Mouse (Mus musculus) cerebellum, postnatal 25 days (tissue): ENCODE measurements at regions not wholly inside any gene's neighbourhood (a gene's known extent, or its start where the extent isn't known, plus 50 kb on each side); places are given as distances from the start of the nearest gene placed in this dataset.
"Not testable (repeated sequence)": the region's sequence is repeated elsewhere in the genome, so short reads cannot be mapped to it uniquely, and the experiment has no call there.

Source experiments
- DNase-seq, 2 experiments: peaks; one replicate each; pipeline ENCODE4 v3.0.0; 2021; ENCODE audit warnings: mixed read lengths in 2 of 2

DNA sequence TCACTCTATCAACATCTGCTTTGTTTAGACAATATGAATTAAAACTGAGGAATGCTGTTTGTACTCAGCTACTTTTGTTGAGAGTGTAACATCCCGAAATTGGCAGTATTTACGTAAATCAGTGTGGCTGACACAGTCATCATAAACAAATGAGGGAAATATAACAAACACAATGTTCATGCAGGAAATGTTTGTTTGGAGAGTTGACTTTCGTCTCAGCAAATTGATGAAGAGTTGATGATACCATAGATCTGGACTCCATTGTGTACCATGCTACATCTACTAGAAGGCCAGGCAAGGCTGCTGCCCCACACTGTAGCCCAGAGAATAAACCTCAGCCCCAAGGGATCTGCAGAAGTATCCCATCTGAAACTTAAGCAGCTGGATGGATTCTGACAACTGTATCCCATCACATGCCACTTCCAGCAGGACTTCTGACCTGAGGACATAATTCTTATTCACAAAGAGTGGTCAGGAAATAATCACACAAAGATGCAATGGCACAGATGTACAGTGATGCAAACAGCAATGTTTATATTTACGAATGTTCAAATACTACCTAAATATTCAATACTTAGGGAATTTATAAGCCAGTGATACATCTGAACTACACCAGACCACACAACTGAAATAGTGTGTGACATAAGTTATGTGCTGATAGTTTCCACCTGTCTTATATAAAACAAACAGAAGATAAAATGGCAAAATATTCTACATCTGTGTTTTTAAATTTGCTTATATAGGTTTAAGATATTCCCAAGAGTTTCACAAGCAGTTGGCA is 51.3 kb downstream of the Gm21897 start:
- DNase-seq = no peak

GRCm38 (mm10) chr16:15372844-15373243 is 55.6 kb downstream of the Gm21897 start:
- DNase-seq = no peak

GRCm38 (mm10) chr16:15373961-15374360 is 56.7 kb downstream of the Gm21897 start:
- DNase-seq = no peak

- DNase-seq = no peak
Observed at GRCm38 (mm10) chr16:15385557-15386240, 68.4 kb downstream of the Gm21897 start.

DNA sequence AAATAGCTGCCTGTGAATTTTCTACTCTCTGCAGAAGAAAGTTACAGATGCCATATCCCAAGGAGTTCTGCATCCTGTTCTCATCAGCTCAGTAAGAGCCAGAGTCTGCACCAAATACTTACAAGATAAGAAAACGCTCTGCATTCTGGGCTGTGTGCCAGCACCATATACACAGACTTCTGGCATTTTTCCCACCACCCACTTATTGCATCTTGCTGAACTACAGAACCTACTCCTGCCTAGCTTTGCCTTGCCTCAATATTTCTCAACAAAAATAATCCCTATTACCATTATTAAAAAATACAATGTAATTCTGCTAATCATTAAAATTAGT is 69.0 kb downstream of the Gm21897 start:
- DNase-seq = peak in 1 of 2 experiments; percentile 2

DNA sequence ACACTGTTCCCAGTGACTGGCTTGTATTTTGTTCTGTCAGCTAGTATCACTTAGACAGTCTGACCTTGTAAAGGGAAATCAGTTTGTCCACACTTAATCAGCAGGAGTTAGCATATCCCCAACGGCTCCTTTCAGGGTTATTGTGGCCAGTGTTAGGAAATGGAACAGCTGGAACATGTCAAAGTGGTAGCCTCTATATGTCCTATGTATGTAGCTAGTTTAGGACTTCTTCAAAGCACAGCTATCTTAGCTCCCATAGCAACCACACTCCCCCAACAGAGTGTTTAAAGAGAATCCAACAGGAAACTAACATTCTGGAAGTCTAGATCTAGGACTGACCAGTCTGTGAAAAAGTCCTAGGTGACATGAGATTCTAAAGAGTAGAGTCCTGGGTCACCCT is 72.6 kb downstream of the Gm21897 start:
- no peak for DNase-seq

DNA sequence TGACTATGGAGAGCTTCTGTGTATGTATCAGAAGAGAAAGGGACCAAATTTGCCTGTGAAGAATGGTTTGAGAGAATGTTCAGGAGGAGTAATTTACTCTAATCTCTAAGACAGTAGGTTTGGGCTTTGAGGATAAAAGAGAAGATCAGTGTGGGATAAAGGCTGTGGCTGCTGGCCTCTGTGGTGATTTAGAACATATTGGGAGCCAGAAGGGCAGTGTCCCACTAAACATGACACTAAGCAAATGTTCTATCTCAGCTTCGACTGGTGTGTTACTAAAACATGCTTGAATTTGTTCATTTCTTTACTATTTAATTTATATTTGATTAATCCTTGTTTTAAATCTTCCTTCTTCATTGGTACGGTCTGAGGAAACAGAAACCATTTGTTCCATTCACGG is 113.1 kb downstream of the Gm21897 start:
- no peak for DNase-seq

DNA sequence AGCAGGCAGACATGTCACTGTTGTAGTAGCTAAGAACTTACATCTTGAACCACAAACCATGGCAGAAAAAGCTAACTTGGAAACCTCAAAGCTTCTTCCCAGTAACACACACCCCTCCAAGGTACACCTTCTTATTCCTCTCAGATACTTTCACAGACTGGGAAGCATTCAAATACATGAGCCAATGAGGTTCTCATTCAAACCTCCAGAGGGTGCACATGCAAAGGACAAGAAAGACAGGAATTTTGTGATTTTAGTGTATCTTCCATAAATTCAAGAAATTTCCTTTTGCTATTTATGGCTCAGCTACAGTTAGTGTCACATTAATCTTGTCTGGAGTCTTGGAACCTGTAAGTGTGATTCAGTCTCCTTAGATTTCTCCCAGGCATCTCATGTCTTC is 115.4 kb downstream of the Gm21897 start:
- no peak for DNase-seq

DNA sequence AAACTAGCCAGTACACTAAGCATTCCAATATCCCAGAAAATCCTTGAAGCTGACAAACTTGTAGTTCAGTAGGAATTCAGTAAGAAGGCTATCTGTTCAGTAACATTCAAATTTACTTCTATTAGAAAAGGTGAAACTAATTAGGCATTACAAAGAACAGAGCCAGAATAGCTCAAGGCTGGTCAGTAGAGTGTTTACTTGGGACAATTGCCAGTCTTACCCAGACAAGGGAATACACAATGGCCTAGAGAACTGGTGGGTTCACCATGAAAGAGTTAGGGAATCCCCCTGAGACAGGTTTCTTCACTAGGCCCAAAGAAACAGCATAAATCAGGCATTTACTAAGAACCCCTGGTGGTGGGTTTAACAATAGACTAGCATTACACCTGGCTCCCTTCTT is 145.6 kb downstream of the Gm21897 start:
- not testable (repeated sequence) for DNase-seq

DNA sequence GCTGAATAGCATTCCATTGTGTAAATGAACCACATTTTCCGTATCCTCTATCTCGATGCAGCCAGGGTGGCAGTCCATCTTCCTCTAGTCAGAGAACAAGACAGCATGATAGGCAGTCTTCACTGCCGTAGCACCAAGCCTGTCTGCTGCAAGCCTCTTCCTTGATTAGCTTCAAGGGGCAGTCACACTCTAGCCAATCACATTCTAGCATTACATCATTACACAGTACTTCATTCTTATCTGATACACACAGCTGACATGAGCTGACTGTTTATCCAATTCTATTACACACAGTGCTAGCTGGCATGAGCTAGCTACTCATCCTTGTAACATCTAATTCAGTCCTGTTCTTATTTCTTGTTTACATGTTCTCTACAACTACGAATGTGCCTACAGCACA is 156.6 kb downstream of the Gm21897 start:
- no peak for DNase-seq

GRCm38 (mm10) chr16:15478876-15479275 is 161.6 kb downstream of the Gm21897 start:
- DNase-seq = no peak

DNA sequence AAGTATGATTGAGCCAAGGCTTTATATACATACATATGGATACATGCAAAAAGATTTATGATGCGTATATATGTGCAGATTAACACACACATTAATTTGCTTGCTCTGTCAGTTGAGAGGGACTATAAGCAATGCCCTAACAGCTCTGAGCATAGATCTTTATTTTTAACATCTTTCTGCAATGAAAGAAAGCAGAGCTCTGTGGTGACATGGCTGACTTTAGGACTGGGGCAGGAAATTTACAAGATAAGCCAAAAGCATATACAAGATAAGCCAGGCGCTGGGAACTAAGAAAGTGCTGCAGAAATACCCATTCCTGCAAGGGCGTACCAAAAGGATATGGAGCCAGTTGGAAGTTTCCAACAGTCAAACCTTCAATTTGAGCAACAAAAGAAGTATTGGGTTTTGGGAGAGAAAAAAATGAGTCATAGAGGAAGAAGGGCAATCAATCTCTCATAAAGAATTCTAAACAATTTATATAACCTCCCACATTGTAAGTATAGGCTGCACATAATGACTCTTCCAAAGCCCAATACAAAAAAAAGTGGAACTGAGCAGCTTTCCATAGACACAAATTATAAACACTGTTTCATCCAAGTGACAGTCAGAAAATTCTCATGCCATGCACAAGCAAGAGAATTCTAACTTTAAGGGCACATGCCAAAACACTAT is 174.2 kb downstream of the Gm21897 start:
- no peak for DNase-seq

GRCm38 (mm10) chr16:15493236-15493635 is 176.0 kb downstream of the Gm21897 start:
- DNase-seq = no peak
